Mouse (Mus musculus) heart, embryonic 15.5 days (tissue): ENCODE data around the gene Aldh4a1. TPM values are rescaled to one million over a fixed set of nuclear protein-coding genes. Genes with fewer than 3 reads are reported as not detected.

ENCODE experiments used
- ATAC-seq: fragments of 200-750 bp; cut with Nextera tagmentation; replicated peaks from 2 replicates; pipeline ENCODE4 v1.8.0; 2017; ENCODE audit warnings: low read depth, moderate TSS enrichment; ENCODE audit not compliant: insufficient number of reproducible peaks, insufficient read depth, low FRiP score
- H3K27ac ChIP-seq: fragments of 300-500 bp; sonication (generic); 2 replicates; pipeline ENCODE4 v1.5.1; 2015; ENCODE audit warnings: mild to moderate bottlenecking, inconsistent platforms
- H3K27me3 ChIP-seq: fragments of 300-500 bp; sonication (generic); 2 replicates; pipeline ENCODE4 v1.6.1; 2015; ENCODE audit warnings: inconsistent platforms
- H3K36me3 ChIP-seq: fragments of 300-500 bp; sonication (generic); 2 replicates; pipeline ENCODE4 v1.6.1; 2015; ENCODE audit warnings: mild to moderate bottlenecking, inconsistent platforms
- H3K4me1 ChIP-seq: fragments of 300-500 bp; sonication (generic); replicated peaks from 2 replicates; pipeline ENCODE4 v1.6.1; 2015; ENCODE audit warnings: inconsistent platforms
- H3K4me2 ChIP-seq: fragments of 300-500 bp; sonication (generic); 2 replicates; pipeline ENCODE4 v1.6.1; 2015; ENCODE audit warnings: inconsistent platforms, mild to moderate bottlenecking, moderate library complexity
- H3K4me3 ChIP-seq: fragments of 300-500 bp; sonication (generic); 2 replicates; pipeline ENCODE4 v1.5.1; 2015; ENCODE audit warnings: mild to moderate bottlenecking, inconsistent platforms
- H3K9ac ChIP-seq: fragments of 300-500 bp; sonication (generic); 2 replicates; pipeline ENCODE4 v1.6.1; 2015; ENCODE audit warnings: mild to moderate bottlenecking, inconsistent platforms
- H3K9me3 ChIP-seq: fragments of 300-500 bp; sonication (generic); replicated peaks from 2 replicates; pipeline ENCODE4 v1.6.1; 2016; ENCODE audit warnings: inconsistent platforms
- WGBS: fragments of 180-500 bp; shearing (Covaris S2); methylation state at CpG from one replicate; pipeline ENCODE4 v1.1.7; 2015; ENCODE audit warnings: mixed read lengths; 5-methylcytosine and 5-hydroxymethylcytosine counted together
- polyA plus RNA-seq: library from polyadenylated mRNA; unstranded; fragments of >200 nt; fragmentation: Nextera tagmentation; extraction: Ambion mirVana; gene quantifications from 2 replicates; pipeline ENCODE4 v1.2.1, GENCODE M21; 2015

The Aldh4a1 gene
- polyA plus RNA-seq, result 25.2 and 33.2 TPM in 2 replicates

- under 1% methylated on average over 33 of the region's 38 CpGs for WGBS
- Histone ChIP-seq H3K9ac (peak within 1 kb of the TSS; percentile 76), H3K36me3 (no peaks in the 10 kb centered on the region), H3K27me3 (no peaks in the 10 kb centered on the region), H3K4me1 (peaks cover 17% of the 10 kb centered on the region), H3K4me3 (peak within 1 kb of the TSS; percentile 80), H3K9me3 (no peaks in the 10 kb centered on the region), H3K27ac (peak within 1 kb of the TSS; percentile 85), H3K4me2 (peak within 1 kb of the TSS; percentile 86)
- ATAC-seq, result peak; percentile 99
Measured at GRCm38 (mm10) chr4:139622373-139623282, at the start of gene Aldh4a1. Aldh4a1 (plus strand) TSS chr4:139622866.

- Histone ChIP-seq H3K4me2 (no peak overlapping the region), H3K27ac (no peak overlapping the region), H3K9me3 (no peaks in the 10 kb centered on the region), H3K4me1 (peaks cover 26% of the 10 kb centered on the region), H3K36me3 (no peaks in the 10 kb centered on the region), H3K27me3 (peaks cover 22% of the 10 kb centered on the region), H3K4me3 (no peak overlapping the region), H3K9ac (no peak overlapping the region)
- 79% methylated on average over 12 of the region's 12 CpGs for WGBS
- ATAC-seq, result no peak
Measured at GRCm38 (mm10) chr4:139572928-139573512, 49.6 kb upstream of the Aldh4a1 start.

- WGBS, result under 1% methylated on average over 52 of the region's 52 CpGs
- ATAC-seq, result peak; percentile 97
- peak overlapping the region; percentile 95 for H3K4me2 ChIP-seq
Measured at GRCm38 (mm10) chr4:139574156-139574798, 48.4 kb upstream of the Aldh4a1 start.

GRCm38 (mm10) chr4:139574799-139575672 is 47.6 kb upstream of the Aldh4a1 start:
- Histone ChIP-seq H3K27me3 (peaks cover 16% of the 10 kb centered on the region; the same call in 1 of the 2 replicates), H3K4me2 (peak overlapping the region; percentile 95), H3K9ac (peak overlapping the region; percentile 95), H3K27ac (peak overlapping the region; percentile 90), H3K4me3 (peak overlapping the region; percentile 97), H3K36me3 (no peaks in the 10 kb centered on the region), H3K4me1 (peaks cover 46% of the 10 kb centered on the region), H3K9me3 (no peaks in the 10 kb centered on the region)
- under 1% methylated on average over 109 of the region's 111 CpGs for WGBS
- peak; percentile 47 for ATAC-seq

More at GRCm38 (mm10) chr4:139574156-139574798, 48.4 kb upstream of the Aldh4a1 start:
- peaks cover 38% of the 10 kb centered on the region for H3K4me1 ChIP-seq
- H3K27ac ChIP-seq, result peak overlapping the region; percentile 90
- no peaks in the 10 kb centered on the region for H3K9me3 ChIP-seq
- peak overlapping the region; percentile 97 for H3K4me3 ChIP-seq
- H3K27me3 ChIP-seq, result peaks cover 19% of the 10 kb centered on the region; the same call in 1 of the 2 replicates
- H3K36me3 ChIP-seq, result no peaks in the 10 kb centered on the region
- peak overlapping the region; percentile 95 for H3K9ac ChIP-seq

- WGBS, result 7% methylated on average over 14 of the region's 14 CpGs
- peak overlapping the region; percentile 95 for H3K4me2 ChIP-seq
- H3K9ac ChIP-seq, result peak overlapping the region; percentile 95
- no peaks in the 10 kb centered on the region for H3K9me3 ChIP-seq
- no peak for ATAC-seq
- peaks cover 13% of the 10 kb centered on the region; the same call in 1 of the 2 replicates for H3K27me3 ChIP-seq
- no peaks in the 10 kb centered on the region for H3K36me3 ChIP-seq
- peaks cover 52% of the 10 kb centered on the region for H3K4me1 ChIP-seq
- peak overlapping the region; percentile 90 for H3K27ac ChIP-seq
- peak overlapping the region; percentile 97 for H3K4me3 ChIP-seq
Measured at GRCm38 (mm10) chr4:139575673-139576003, 47.0 kb upstream of the Aldh4a1 start.

GRCm38 (mm10) chr4:139576251-139576880 is 46.3 kb upstream of the Aldh4a1 start:
- Histone ChIP-seq H3K9me3 (no peaks in the 10 kb centered on the region), H3K36me3 (no peaks in the 10 kb centered on the region), H3K4me1 (peaks cover 59% of the 10 kb centered on the region), H3K9ac (peak overlapping the region; percentile 95), H3K27me3 (peaks cover 11% of the 10 kb centered on the region; the same call in 1 of the 2 replicates), H3K27ac (0 out of 2 replicates have a peak overlapping the region, but pooled peaks have one; percentile 14), H3K4me2 (peak overlapping the region; percentile 95), H3K4me3 (peak overlapping the region; percentile 97)
- no peak for ATAC-seq
- 48% methylated on average over 14 of the region's 14 CpGs for WGBS

- no peak overlapping the region for H3K27ac ChIP-seq
- peak overlapping the region; percentile 95; the same call in 1 of the 2 replicates for H3K9ac ChIP-seq
- H3K36me3 ChIP-seq, result no peaks in the 10 kb centered on the region
- peak overlapping the region; percentile 95 for H3K4me2 ChIP-seq
- no peak for ATAC-seq
- no peaks in the 10 kb centered on the region for H3K9me3 ChIP-seq
- peaks cover 65% of the 10 kb centered on the region for H3K4me1 ChIP-seq
- H3K27me3 ChIP-seq, result peaks cover 11% of the 10 kb centered on the region; the same call in 1 of the 2 replicates
- H3K4me3 ChIP-seq, result peak overlapping the region; percentile 97
- 76% methylated on average over 7 of the region's 7 CpGs for WGBS
Measured at GRCm38 (mm10) chr4:139577006-139577405, 45.7 kb upstream of the Aldh4a1 start.

GRCm38 (mm10) chr4:139578389-139578788 is 44.3 kb upstream of the Aldh4a1 start:
- Histone ChIP-seq H3K9ac (no peak overlapping the region), H3K27ac (0 out of 2 replicates have a peak overlapping the region, but pooled peaks have one; percentile 5), H3K9me3 (no peaks in the 10 kb centered on the region), H3K27me3 (no peaks in the 10 kb centered on the region), H3K36me3 (no peaks in the 10 kb centered on the region), H3K4me1 (peaks cover 79% of the 10 kb centered on the region), H3K4me2 (peak overlapping the region; percentile 48), H3K4me3 (0 out of 2 replicates have a peak overlapping the region, but pooled peaks have one; percentile 6)
- no peak for ATAC-seq
- WGBS, result 80% methylated on average over 8 of the region's 8 CpGs

- H3K4me2 ChIP-seq, result peak overlapping the region; percentile 48
- no peaks in the 10 kb centered on the region for H3K9me3 ChIP-seq
- no peak overlapping the region for H3K9ac ChIP-seq
- no peaks in the 10 kb centered on the region for H3K36me3 ChIP-seq
- H3K4me3 ChIP-seq, result no peak overlapping the region
- peak overlapping the region; percentile 91 for H3K27ac ChIP-seq
- 33% methylated on average over 10 of the region's 10 CpGs for WGBS
- H3K27me3 ChIP-seq, result no peaks in the 10 kb centered on the region
- ATAC-seq, result no peak
- H3K4me1 ChIP-seq, result peaks cover 79% of the 10 kb centered on the region
Measured at GRCm38 (mm10) chr4:139579003-139579402, 43.7 kb upstream of the Aldh4a1 start.

GRCm38 (mm10) chr4:139579466-139579865 is 43.2 kb upstream of the Aldh4a1 start:
- no peaks in the 10 kb centered on the region for H3K9me3 ChIP-seq
- no peak overlapping the region for H3K4me3 ChIP-seq
- no peak overlapping the region for H3K9ac ChIP-seq
- H3K27me3 ChIP-seq, result no peaks in the 10 kb centered on the region
- WGBS, result 49% methylated on average over 6 of the region's 6 CpGs
- no peak for ATAC-seq
- H3K27ac ChIP-seq, result peak overlapping the region; percentile 91
- H3K36me3 ChIP-seq, result no peaks in the 10 kb centered on the region
- H3K4me1 ChIP-seq, result peaks cover 84% of the 10 kb centered on the region
- peak overlapping the region; percentile 48; the same call in 1 of the 2 replicates for H3K4me2 ChIP-seq
